Mouse (Mus musculus) kidney, postnatal 25 days (tissue): ENCODE measurements around the gene Lenep.

Source experiments
- DNase-seq, 2 experiments: peaks; one replicate each; pipeline ENCODE4 v3.0.0; 2021; ENCODE audit warnings: mixed read lengths in 2 of 2

The Lenep gene

DNA sequence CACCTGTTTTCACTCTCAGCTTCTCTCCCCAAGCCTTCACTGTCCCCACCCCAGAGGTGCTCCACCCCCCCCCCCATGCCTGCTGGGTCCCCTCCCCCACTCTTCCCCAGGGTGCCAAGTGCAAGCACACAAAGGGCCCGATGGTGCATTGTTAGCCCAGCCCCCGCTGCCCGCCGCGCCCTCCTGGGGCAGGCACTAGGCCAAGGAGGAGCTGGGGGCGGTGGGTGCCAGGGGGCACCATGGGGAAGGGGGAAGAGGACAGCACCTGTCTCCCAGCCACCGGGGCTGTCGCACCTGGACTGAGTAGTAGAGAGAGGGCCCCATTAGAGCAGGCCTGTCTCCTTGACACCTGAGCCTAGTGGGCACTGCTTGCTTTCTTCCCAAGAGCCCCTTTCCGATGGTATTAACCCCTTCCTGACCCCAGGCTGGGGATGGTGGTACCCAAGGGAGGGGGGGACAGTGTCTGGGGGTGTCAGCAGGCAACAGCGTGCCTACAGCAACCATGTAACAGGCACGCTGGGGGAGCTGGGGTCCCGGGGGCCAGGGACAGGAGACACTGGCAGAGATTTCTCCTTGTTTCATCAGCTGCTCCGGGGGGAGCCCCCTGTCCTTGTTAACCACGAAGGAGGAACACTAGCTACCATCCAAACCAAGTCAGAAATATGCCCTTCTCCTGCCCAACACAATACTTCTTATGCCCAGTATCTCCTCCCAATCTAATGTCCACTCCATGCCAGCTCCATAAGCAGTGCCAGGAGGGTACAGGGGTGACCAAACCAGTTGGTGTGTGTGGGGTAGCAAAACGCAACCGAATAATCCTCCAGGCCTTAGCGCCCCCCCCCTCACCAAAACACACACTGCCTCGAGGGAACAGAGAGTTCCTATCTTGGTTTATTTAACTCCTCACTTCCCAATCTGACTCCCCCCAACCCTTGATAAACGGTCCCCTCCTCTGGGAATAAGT, 11.6 kb downstream of the Lenep start:
- DNase-seq: peak in 1 of 2 experiments; percentile 64

DNA sequence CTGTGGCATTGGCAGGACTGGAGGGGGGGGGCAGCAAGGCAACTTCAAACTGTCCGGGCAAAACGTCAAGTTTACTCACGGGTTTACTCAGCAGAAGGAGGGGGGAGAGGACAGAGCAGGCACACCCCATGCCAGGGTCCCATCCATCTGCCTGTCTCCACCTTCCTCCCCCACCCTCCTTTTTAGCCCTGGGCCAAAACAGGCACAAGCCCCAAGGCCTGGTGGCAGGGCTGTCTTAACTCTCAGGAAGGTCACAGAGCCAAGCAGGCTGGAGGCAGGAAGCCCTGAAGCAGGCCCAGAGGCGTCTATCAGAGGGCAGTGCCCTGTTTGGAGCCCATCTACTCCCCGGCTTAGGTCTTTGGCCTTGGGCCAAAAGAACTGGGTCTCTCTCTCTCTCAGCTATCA, 12.5 kb downstream of the Lenep start:
- peak in 1 of 2 experiments; percentile 62 for DNase-seq

DNA sequence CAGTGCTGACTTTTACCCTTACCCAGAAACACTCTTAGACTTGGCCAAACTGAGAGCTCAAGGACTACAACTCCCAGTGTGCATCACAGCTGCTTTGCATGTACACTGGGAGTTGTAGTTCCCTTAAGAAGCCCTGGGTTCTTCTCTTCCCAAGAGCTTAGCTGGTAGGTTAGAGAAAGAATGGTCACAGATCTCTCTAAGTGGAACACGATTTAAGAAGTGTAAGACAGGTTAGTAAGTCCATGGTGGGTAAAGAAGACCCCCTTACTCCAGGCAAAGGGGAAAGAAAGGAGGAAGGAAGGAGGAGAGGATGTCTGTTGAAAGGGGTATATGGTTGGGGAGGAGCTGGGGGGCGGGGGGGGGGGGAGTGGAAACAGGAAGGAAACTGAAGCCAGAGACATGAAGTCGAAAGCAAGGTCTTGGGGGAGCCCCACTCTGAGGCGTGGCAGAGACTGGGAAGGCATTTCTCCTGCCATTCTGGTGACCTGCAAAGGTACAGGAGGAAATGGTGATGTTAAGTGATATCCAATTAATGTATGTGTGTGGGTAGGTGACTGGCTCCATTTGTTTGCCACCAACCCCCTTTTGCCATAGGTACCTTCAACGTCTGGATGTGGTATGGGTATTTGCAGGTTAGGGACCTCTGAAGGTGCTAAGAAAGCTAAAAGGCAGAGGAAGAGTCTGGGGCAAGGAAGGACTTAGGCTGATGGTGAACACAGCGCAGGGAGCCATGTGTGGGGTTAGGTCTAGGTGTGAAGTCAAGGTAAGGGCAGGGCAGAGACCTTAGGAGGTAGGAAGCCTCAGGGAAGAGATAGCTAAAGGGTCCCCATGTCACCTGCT, 13.5 kb downstream of the Lenep start:
- peak in 1 of 2 experiments; percentile 39 for DNase-seq

DNA sequence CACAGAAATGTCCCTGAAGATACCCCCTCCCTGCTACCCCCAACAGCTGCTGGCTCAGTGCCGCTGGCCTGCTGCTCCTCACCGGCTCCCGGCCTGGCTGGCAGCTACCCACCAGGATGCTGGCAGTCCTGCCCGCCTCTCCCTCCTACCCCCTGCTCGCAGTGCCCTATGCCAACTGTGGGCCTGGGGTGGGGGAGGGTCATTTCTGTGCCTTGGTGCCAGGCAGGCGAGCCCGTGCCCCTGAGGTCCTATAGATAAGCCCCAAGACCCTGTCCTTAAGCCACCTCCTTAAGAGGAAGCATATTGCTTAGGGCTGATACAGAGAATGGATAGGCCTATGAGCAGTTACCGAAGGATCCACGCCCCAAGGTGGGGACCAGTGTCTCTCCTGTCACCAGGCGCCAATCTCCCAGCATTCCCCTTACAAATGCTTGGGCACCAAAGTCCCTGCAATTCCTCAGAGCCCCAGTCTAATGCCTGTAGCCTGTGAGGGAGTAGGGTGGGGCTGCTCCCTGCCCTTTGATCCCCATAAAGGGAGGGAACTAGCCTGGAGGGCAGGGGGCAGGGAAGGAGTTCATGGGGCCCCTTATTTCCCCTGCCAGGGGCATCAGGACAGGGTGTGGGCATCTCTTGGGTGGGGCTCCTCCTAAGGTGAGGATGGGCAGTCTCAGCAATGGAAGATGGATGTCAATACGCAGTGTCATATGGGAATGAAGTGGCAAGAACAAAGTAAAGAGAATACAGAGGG, 14.3 kb downstream of the Lenep start:
- DNase-seq: peak; percentile 61 to 88

DNA sequence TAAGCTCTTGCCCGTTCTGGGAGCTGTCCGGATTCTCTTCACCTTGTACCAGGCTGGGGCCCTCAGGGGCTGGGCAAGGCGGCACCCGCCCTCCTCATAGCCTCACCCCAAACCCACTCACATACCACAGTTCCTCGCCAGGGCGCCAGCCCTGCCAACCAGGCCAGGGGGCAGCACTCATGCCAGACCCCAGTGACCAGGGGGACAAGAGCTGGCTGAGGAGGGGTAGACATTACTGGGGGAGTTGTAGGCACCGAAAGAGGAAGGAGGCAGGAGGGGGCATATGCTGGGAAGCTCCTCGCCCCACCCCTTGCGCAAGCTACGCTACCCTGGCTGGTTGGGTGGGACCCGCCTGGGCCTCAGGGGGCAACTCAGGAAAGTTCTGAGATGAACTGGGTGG, 15.0 kb downstream of the Lenep start:
- peak in 1 of 2 experiments; percentile 62 for DNase-seq

DNA sequence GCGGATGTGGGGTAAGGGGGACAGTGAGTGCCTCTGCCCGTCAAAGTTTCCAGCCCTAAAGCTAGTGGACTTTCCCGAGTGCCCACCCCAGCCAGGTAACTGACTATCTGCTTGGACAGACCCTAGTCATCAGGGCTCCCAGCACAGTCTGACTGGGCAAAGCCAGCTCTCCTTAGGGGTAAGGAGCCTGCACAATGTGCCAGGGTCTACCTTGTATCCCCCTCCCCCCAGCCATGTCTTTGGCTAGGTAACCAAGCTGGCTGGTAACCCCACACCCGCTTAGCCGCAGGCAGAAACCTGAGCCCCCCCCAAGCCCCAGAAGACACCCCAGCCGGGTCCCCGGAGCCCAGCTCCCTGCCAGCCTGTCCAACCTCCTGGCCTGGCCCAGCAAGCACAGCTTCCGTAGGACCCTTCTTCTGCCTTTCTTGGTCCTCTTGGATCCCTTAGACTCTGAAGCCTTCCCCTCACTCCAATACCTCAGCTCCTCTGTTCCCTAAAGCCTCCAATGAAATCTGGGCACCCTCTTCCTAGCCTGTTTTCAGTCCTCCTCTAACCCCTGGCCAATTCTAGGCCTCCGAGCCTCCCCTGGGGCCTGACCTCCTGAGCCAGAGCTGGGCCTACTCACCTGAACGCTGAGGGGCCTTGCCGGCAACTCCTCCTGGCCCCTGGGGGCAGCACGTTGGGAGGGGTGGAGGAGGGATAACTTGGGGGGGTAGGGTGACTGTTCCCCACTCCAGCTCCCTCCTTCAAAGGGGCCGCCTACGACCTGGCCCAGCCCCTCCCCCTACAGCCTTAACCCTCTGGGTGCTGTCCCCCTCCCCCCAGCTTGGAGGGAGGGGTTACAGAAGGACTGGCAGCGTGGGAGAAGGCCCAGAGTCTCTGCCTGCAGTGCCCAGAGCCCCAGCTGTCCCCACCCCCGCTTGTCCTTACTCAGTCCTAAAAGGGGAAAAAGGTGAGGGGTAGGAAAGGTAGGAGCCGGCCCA, 15.9 kb downstream of the Lenep start:
- peak in 1 of 2 experiments; percentile 62 for DNase-seq

DNA sequence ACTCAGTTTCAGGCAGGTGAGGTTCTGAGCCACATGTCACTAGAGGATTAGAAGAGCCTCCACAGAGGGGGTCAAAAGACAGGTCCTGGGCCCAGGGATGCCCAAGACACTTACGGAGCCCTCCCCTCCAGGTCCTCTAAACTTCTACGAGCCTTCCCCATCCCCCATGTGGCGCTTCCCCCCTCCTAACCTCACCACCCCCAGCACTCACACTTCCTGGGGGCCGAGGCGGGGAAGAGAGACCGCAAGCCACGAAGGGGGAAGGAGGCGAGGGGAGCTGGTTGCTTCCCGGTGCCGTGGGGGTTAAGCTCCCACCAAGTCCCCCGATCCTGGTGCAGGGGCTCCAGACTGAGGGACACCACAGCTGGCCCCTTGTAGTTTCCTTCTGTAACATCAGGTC, 17.1 kb downstream of the Lenep start:
- peak in 1 of 2 experiments; percentile 41 for DNase-seq

DNA sequence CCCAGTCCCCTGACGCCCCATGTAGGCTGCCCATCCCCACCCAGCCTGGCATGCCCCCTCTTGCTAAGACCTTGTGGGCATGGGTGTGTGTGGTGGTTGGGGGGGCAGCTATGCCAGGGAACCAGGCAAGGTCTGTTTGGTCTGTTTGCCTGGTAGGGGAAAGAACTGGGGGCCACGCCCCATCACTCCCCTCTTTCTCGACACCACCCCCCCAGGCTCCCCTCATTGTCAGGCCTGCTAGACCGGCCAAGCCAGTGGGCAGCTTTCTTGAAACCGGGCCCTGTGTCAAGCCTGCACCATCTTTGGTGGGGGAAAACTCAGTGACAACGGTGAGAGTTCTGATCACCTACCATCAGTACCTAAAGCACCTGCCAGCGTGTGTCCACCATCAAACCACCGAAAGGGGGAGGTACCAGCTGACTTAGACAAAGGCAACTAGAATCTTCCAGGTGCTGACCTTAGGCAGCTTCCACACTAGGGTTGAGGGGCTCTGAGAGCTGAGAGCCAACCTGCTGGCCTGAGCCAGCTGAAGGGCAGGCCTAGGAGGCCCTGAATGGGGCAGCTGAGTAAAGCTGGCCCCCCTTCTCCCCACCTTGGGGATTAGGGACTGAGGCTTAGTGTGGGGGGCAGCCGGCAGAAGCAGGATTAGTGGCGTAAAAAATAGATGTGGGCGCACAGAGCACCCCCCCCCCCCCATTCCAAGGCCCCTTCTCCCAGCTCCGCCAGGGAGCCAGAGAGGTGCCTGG, 18.1 kb downstream of the Lenep start:
- DNase-seq: peak in 1 of 2 experiments; percentile 45

DNA sequence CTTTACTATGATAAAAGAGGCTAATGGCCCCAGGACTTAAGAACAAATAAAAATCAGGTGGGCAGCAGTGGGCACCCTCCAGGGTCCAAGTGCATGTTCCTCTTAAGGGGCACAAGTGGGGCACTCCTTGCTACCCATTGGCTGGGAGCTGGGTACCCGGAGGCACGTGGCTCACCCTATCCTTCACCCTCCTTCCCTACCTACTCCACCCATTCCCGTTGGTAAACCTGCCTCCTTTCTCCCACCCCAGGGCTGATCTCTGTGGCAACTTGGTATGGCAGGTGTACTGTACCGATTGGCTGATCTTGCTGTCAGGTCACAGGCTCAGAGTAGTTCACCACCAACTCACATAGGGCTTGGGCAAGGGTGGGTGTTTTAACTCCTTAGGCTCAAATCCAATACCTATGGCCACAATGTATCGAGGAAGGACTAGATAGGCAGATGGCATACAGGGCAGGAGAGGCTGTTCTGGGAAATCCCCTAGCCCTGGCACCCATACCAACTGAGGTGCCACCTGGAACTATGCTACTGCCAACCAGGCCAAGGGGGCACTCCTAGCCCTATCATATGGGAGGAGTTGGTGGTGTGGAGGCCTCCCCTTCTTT, 18.8 kb downstream of the Lenep start:
- DNase-seq: peak in 1 of 2 experiments; percentile 35

DNA sequence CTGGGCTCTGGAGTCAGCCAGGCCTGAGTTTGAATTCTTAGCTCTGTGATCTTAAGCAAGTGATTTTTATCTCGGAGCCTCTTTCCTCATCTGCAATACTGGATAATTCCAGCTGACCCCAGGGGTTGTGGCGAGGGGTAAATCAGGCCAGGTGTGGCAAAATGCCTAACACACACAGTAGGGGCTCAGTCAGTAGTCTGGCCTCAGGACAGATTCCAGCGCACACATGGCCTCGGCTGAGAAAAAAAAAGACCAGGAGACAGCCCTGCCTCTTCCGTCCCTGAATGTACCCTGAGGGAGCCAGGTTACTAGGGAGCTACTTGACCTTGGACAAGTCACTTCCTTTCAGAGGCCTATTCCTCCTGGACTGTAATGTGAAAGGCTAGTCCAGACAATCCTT, 19.6 kb downstream of the Lenep start:
- peak in 1 of 2 experiments; percentile 40 for DNase-seq

DNA sequence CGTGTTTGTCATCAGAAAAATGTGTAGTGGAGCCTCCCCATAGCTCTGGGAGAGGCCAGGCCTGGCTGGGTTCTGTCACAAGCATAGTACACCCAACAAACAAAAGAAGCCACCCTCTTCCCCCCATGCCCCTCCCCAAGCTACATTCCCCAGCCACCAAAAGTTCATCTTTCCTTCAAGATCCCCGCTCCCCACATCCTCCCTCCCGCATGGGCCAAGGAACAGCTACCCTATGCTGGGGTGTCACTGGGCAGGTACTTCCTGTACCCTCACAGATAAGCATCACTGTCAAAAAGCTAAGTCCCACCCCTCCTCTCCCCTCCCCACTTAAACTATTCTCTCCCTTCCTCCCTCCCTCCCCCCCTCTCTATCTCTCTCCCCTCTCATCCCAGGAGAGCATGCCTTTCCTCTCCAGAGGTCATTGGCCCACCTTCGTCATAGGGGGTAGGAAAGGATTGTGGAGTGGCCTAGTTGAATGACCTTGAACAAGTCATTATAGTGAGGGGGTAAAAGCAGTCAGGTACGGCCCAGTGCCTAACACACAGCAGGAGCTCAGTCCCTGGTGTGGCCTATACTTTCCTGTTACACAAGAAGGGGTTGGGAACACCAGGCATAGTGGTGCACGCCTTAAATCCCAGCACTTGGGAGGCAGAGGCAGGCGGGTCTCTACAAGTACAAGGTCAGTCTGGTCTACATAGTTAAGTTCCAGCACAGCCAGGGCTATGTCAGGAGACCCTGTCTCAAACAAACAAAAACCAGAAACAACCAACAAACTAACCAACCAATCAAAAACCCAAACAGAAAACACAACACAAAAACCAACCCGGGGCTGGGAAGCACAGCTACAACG, 20.3 kb downstream of the Lenep start:
- peak in 1 of 2 experiments; percentile 29 for DNase-seq

DNA sequence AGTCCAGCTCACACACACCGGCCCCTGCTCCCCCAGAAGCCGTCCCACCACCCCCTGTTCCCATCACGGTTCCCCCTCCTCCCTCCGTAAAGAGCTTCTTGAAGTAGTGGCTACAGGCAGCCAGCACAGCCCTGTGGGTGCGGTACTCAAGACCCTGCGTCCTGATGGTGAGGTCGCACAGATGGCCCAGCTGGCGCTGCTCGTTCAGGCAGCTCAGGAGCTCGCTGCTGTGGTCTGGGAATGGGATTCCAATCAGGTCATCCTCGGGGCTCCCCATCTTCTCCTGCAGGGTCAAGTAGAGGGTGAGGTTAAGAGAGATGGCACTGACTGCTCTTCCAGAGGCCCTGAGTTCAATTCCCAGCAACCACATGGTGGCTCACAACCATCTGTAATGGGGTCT, 21.4 kb downstream of the Lenep start:
- DNase-seq: no peak

DNA sequence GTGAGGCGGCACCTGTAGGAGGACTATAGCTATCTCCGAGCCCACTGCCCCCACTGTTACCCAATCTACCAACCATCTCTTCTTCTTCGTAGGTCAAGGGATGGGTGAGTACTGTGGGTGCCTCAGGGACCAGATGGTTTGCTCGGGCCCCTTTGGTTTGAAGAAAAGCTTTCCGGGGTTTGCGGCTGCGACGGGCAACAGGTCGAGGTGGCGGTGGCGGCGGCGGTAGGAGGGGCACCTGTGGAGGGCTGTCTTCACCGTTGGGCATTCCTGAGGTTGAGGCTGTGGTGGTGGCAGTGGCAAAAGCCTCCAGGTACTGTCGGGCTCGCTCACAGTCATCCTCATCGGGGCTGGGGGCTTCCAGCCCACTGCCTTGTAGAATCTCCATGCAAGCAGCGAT, 21.9 kb downstream of the Lenep start:
- DNase-seq: no peak

DNA sequence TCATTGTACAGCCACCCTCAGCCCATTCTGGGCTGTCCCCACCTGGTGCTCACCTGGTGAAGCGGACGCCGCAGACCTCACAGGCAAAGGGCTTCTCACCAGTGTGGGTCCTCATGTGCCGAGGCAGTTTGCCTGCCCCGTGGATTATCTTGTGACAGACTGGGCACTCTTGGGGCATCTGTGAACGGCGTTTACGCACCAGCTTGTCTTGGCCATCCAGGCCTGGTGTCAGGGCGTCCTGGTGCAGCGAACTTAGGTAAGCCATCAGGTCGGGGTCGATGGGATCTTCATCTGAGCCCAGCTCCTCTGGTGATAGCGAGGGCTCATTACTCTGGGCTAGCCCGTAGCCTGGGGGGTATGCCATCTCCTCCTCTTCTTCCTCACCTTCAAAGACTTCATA, 22.3 kb downstream of the Lenep start:
- DNase-seq: no peak

DNA sequence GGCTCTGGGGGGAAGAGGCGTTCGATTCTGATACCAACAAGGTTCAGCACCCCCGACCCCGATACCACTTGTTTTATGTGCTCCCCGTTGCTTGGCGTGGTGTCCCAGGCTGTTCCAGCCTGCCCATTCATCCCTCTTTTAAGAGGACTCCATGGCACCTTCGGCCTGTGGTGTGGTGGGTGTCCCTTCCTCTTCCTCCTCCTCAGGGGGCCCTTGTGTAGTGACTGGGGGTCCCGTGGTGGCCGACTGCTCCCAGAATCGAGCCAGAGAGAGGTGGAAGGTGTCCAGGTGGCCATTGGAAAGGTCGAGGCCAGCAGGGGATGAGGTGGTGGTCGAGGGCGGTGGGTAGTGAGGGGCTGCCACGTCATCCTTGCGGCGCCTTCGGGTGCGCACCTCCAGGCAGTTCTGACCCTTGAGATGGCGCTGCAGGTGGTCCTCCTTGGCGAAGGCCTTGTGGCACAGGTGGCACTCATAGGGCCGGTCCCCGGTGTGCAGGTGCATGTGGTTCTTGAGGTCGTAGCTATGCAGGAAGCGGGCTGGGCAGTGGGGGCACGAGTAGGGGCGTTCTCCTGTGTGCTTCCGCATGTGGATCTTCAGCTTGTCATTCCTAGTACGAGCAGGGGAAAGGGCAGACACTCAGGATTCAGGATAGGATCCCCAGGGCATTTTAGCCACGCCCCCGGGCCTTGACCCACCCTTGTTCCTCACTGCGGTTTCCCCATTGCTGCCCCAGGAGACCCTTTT, 23.0 kb downstream of the Lenep start:
- no peak for DNase-seq

DNA sequence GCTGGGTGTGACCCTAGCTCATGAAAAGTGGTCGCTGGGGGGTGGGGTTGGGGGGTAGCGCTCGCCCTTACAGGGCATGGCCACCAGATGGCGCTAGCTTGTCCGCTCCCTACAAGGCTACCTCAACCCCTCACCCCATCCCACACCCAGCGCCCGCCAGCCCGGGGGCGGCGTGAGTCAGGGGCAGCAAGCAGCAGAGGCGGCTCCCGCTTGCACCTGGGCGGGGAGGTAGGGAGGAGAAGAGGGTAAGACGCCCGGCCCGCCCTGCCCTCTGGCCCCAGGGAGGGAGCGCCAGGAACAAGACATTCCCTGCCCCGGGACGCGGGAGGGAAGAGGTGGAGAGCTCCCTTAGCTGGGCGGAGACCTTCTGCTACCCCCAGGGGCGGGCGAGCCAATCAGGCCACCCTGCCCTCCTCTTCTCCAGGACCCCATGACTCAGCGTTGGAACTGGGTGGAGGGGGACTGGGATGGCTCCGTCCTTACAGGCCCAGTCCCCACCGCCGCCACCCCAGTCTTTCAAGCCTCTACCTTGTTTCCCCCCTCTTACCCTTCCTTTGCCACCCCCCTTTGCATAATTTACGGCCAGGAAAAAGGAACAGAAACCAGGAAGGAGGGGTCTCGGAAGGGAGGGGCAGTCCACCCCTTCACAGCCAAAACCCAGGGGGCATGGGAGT, 24.1 kb downstream of the Lenep start:
- peak; percentile 64 to 90 for DNase-seq

DNA sequence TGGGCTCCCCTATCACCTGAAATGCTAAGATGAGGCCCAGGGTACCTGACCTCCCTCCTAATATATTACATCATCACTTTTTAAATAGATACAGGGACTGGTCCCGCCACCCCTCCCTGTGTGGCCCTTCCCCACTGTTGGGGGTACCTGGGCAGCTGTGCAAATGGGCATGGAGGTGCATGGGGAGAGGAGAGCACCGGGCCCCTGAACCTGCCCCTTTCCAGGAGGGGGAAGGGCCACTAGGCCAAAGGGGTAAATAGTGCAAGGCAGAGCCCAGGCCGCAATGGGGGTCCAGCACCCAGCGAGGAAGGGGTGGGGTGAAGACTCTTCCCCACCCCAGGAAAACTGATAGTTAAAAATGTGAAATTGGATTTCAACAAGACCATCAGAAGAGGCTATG, 24.8 kb downstream of the Lenep start:
- DNase-seq: no peak
